Mouse (Mus musculus): ENCODE measurements around the gene Nr4a1. TPM values are rescaled to one million over a fixed set of nuclear protein-coding genes. Genes with fewer than 3 reads are reported as not detected.

Gene Nr4a1
- total and polyA plus RNA-seq, 3 experiments = 0.60 to 1.6 (median 0.89) TPM

GRCm38 (mm10) chr15:101221298-101222104 is 32.6 kb upstream of the Nr4a1 start (continued):
- TF ChIP-seq ELF1 (IDR thresholded peaks at IDR 0.05; ENCODE audit: low read depth, low read length) = 0 out of 2 replicates have a peak, but pooled peaks have one; percentile 26
- TF ChIP-seq RCOR1 (conservative IDR thresholded peaks at IDR 0.05; ENCODE audit: low read depth, low read length) = no peak
- no peak for TF ChIP-seq POLR2AphosphoS2 (IDR thresholded peaks at IDR 0.05; ENCODE audit: low read depth, low read length)

DNA sequence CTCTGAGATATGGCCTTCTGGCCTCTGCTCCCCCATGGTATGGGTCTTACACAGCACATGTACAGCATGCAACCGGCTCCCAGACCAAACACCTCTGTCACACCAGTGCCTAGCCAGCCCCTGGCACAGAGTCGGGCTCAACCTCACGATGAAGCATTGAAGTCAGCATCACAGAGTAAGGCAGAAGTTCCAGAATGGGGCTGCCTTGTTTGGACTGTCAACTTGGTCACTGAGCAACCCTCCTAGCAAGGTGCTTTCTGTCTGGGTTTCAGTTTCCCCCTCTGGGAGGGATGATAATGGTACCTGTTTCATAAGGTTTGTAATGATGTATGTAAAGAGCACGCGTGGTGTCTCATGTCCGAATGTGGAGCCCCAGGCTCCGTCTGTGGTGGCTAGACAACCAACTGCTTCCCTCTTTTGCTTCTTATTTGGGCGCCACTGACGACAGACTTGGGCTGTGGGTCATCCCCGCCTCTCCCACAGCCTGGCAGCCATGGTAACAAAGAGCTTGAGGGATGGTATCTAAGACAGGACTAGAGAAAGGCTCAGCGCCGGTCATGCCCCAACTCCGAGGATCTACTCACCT is 31.1 kb upstream of the Nr4a1 start:
- peaks cover 0 to 3% of the 10 kb centered on the region in 2 experiments for H3K36me3 ChIP-seq (replicated peaks in 1 of 2; ENCODE audit: control insufficient read depth in 1 of 2, insufficient read depth in 1 of 2, low read length in 1 of 2)
- H3K27ac ChIP-seq (ENCODE audit: insufficient read depth, low read depth) = no peak overlapping the region
- H3K79me2 ChIP-seq (replicated peaks; ENCODE audit: control insufficient read depth, extremely low read depth, insufficient read depth, poor library complexity, severe bottlenecking) = no peaks in the 10 kb centered on the region
- H3K4me2 ChIP-seq (ENCODE audit: insufficient read depth, low read depth, poor library complexity, severe bottlenecking) = peak overlapping the region; percentile 79
- H3K4me1 ChIP-seq (ENCODE audit: control insufficient read depth in 1 of 2, insufficient read depth in 2 of 2) = peaks cover 8 to 53% of the 10 kb centered on the region in 2 experiments
- H3K9ac ChIP-seq (ENCODE audit: insufficient read depth, low read depth) = no peak overlapping the region
- peaks cover 62% of the 10 kb centered on the region for H3K27me3 ChIP-seq (replicated peaks)
- in situ Hi-C loops (cut with MboI; ENCODE audit: low pct_ligation_motif_present, low pct_unique_long_range_greater_than_20kb, low sequenced_read_pairs) = no loop called here
- peak; percentile 57 for DNase-seq (ENCODE audit: extremely low read depth)
- dilution Hi-C loops (cut with MboI; ENCODE audit: extremely low pct_ligation_motif_present, extremely low pct_unique_long_range_greater_than_20kb, low sequenced_read_pairs) = no loop called here
- H3K4me3 ChIP-seq (replicated peaks in 1 of 3; ENCODE audit: low read depth in 2 of 3, low read length in 2 of 3, poor library complexity in 1 of 3) = peak overlapping the region in 2 of 3 experiments; percentile 5 to 60
- no peaks in the 10 kb centered on the region for H3K9me3 ChIP-seq (replicated peaks; ENCODE audit: low read length)
- TF ChIP-seq SMC3 (IDR thresholded peaks at IDR 0.05; ENCODE audit: low read depth, low read length) (no peak), CTCF (conservative IDR thresholded peaks at IDR 0.05 in 1 of 2, IDR thresholded peaks at IDR 0.05 in 1 of 2; ENCODE audit: low read depth in 2 of 2, low read length in 2 of 2) (no peak), NELFE (IDR thresholded peaks at IDR 0.05; ENCODE audit: low read depth, low read length) (no peak), CHD1 (IDR thresholded peaks at IDR 0.05; ENCODE audit: low read depth, low read length) (no peak), KAT2A (IDR thresholded peaks at IDR 0.05; ENCODE audit: insufficient replicate concordance, low read length) (no peak), TBP (conservative IDR thresholded peaks at IDR 0.05; ENCODE audit: low read depth, low read length) (no peak), RCOR1 (conservative IDR thresholded peaks at IDR 0.05; ENCODE audit: low read depth, low read length) (0 out of 2 replicates have a peak, but pooled peaks have one; percentile 33), HCFC1 (IDR thresholded peaks at IDR 0.05; ENCODE audit: low read depth, low read length) (no peak), USF1 (IDR thresholded peaks at IDR 0.05; ENCODE audit: low read depth, low read length) (no peak), USF2 (conservative IDR thresholded peaks at IDR 0.05; ENCODE audit: low read depth, low read length) (no peak), MXI1 (IDR thresholded peaks at IDR 0.05; ENCODE audit: low read depth, low read length) (no peak), JUND (conservative IDR thresholded peaks at IDR 0.05; ENCODE audit: low read depth, low read length) (no peak), TCF12 (IDR thresholded peaks at IDR 0.05; ENCODE audit: low read depth, low read length) (no peak), EP300 (IDR thresholded peaks at IDR 0.05; ENCODE audit: low read length) (no peak), E2F4 (IDR thresholded peaks at IDR 0.05; ENCODE audit: insufficient replicate concordance, low read depth, low read length) (no peak), UBTF (IDR thresholded peaks at IDR 0.05; ENCODE audit: low read depth, low read length) (no peak), ZMIZ1 (IDR thresholded peaks at IDR 0.05; ENCODE audit: low read depth, low read length) (no peak), BHLHE40 (IDR thresholded peaks at IDR 0.05; ENCODE audit: low read depth, low read length) (peak; percentile 74), IRF4 (IDR thresholded peaks at IDR 0.05; ENCODE audit: low read depth, low read length) (peak; percentile 77), JUN (IDR thresholded peaks at IDR 0.05; ENCODE audit: insufficient read depth, low read depth, low read length) (no peak), POLR2AphosphoS2 (IDR thresholded peaks at IDR 0.05; ENCODE audit: low read depth, low read length) (no peak), MAX (IDR thresholded peaks at IDR 0.05; ENCODE audit: low read length) (0 out of 2 replicates have a peak, but pooled peaks have one; percentile 16), NRF1 (IDR thresholded peaks at IDR 0.05; ENCODE audit: low read depth, low read length) (no peak), MAFK (IDR thresholded peaks at IDR 0.05; ENCODE audit: insufficient replicate concordance, low read length) (no peak), ZKSCAN1 (IDR thresholded peaks at IDR 0.05; ENCODE audit: borderline replicate concordance, low read depth, low read length) (no peak), CHD2 (IDR thresholded peaks at IDR 0.05; ENCODE audit: low read length) (no peak), MAZ (IDR thresholded peaks at IDR 0.05; ENCODE audit: low read depth, low read length) (0 out of 2 replicates have a peak, but pooled peaks have one; percentile 30), MEF2A (IDR thresholded peaks at IDR 0.05; ENCODE audit: borderline replicate concordance, low read depth, low read length) (peak; percentile 72; the same call in 1 of the 2 replicates), RAD21 (IDR thresholded peaks at IDR 0.05; ENCODE audit: low read depth, low read length) (no peak), ZNF384 (IDR thresholded peaks at IDR 0.05; ENCODE audit: low read depth, low read length) (no peak), GABPA (IDR thresholded peaks at IDR 0.05; ENCODE audit: insufficient replicate concordance, low read depth, low read length) (no peak), ETS1 (conservative IDR thresholded peaks at IDR 0.05; ENCODE audit: low read depth, low read length) (peak; percentile 57; the same call in 1 of the 2 replicates), POLR2A (IDR thresholded peaks at IDR 0.05; ENCODE audit: low read depth, low read length) (no peak), ZC3H11A (IDR thresholded peaks at IDR 0.05; ENCODE audit: low read depth, low read length) (no peak)

All from CH12.LX (cell line).